Mouse (Mus musculus) c-Kit-positive CD71-negative TER-119-negative erythroid progenitor cells, embryonic 14.5 days (primary cell): Measurements from ENCODE around the gene Tnpo3.
A peak's percentile ranks its signal among the peaks of the same experiment; 100 is the strongest.

ENCODE experiments used
- DNase-seq: peaks from one replicate; pipeline ENCODE4 v3.0.0-alpha.2; 2013; ENCODE audit warnings: low read depth

The Tnpo3 gene

GRCm38 (mm10) chr6:29527361-29528164 is 82.1 kb downstream of the Tnpo3 start:
- no peak for DNase-seq

GRCm38 (mm10) chr6:29526281-29527251 is 83.1 kb downstream of the Tnpo3 start, which contains the start of gene Irf5:
Irf5 (plus strand) TSS chr6:29526625.
- DNase-seq = no peak

- DNase-seq = no peak
Observed at GRCm38 (mm10) chr6:29525256-29525655, 84.4 kb downstream of the Tnpo3 start.

GRCm38 (mm10) chr6:29524034-29524489 is 85.6 kb downstream of the Tnpo3 start:
- peak; percentile 38 for DNase-seq

- no peak for DNase-seq
Observed at GRCm38 (mm10) chr6:29523301-29524033, 86.2 kb downstream of the Tnpo3 start.

- no peak for DNase-seq
Observed at GRCm38 (mm10) chr6:29522626-29523300, 86.9 kb downstream of the Tnpo3 start.

- peak; percentile 78 for DNase-seq
Observed at GRCm38 (mm10) chr6:29517139-29517538, 92.5 kb downstream of the Tnpo3 start.

- DNase-seq = peak; percentile 47
Observed at GRCm38 (mm10) chr6:29513284-29513683, 96.4 kb downstream of the Tnpo3 start.

GRCm38 (mm10) chr6:29509086-29509485 is 100.6 kb downstream of the Tnpo3 start:
- no peak for DNase-seq

GRCm38 (mm10) chr6:29507447-29508309 is 102.0 kb downstream of the Tnpo3 start, which contains the start of gene Kcp:
Kcp (minus strand) TSS chr6:29507952.
- no peak for DNase-seq

GRCm38 (mm10) chr6:29506834-29507233 is 102.9 kb downstream of the Tnpo3 start:
- no peak for DNase-seq

- no peak for DNase-seq
Observed at GRCm38 (mm10) chr6:29505493-29505892, 104.2 kb downstream of the Tnpo3 start.

GRCm38 (mm10) chr6:29501599-29501998 is 108.1 kb downstream of the Tnpo3 start:
- DNase-seq = no peak

GRCm38 (mm10) chr6:29500810-29501209 is 108.9 kb downstream of the Tnpo3 start:
- DNase-seq = no peak

GRCm38 (mm10) chr6:29500177-29500576 is 109.5 kb downstream of the Tnpo3 start:
- DNase-seq = no peak

- DNase-seq = no peak
Observed at GRCm38 (mm10) chr6:29497791-29498190, 111.9 kb downstream of the Tnpo3 start.

- DNase-seq = no peak
Observed at GRCm38 (mm10) chr6:29496270-29496669, 113.4 kb downstream of the Tnpo3 start.

GRCm38 (mm10) chr6:29494101-29494500 is 115.6 kb downstream of the Tnpo3 start:
- no peak for DNase-seq
